ENCODE assay signal across 17 mouse cellular contexts in genomic region chr1:118542880-118543279, GRCm38 (mm10).
"Had no signal": no experiment of that assay in that cellular context is flagged by ENCODE, and none has a peak within 500 bp of the region (broad histone marks: within the 10 kb centered on the region; RNA-seq: fewer than 3 reads in every experiment).

No protein-coding gene starts in this region.

- H3K4me1 ChIP-seq: midbrain, embryonic 10.5 days; midbrain, embryonic 12.5 days; neural tube, embryonic 13.5 days; neural tube, embryonic 15.5 days; stomach, embryonic 15.5 days had no signal

- DNase-seq: lung, adult 18-20 months; lung, embryonic 14.5 days; lung, postnatal 10 days; lung, postnatal 4 days; midbrain, embryonic 14.5 days; thymus, adult 18-20 months; thymus, postnatal 14 days; thymus, postnatal 4 days had no signal

- H3K4me3 ChIP-seq: midbrain, embryonic 10.5 days; midbrain, embryonic 12.5 days; myocyte; neural tube, embryonic 13.5 days; neural tube, embryonic 15.5 days; stomach, embryonic 15.5 days had no signal

- H3K27ac ChIP-seq: liver, embryonic 14.5 days; midbrain, embryonic 10.5 days; midbrain, embryonic 12.5 days; neural tube, embryonic 13.5 days; neural tube, embryonic 15.5 days; stomach, embryonic 15.5 days; stomach, postnatal 0 days had no signal

- H3K27me3 ChIP-seq: midbrain, embryonic 12.5 days; neural tube, embryonic 13.5 days; neural tube, embryonic 15.5 days; stomach, embryonic 15.5 days had no signal

- H3K4me2 ChIP-seq: lung, embryonic 14.5 days; midbrain, embryonic 12.5 days; neural tube, embryonic 13.5 days; neural tube, embryonic 15.5 days; stomach, embryonic 15.5 days had no signal

- H3K9ac ChIP-seq: liver, embryonic 14.5 days; lung, embryonic 14.5 days; midbrain, embryonic 12.5 days; neural tube, embryonic 13.5 days; neural tube, embryonic 15.5 days; stomach, embryonic 15.5 days had no signal

- H3K9me3 ChIP-seq: midbrain, embryonic 10.5 days; midbrain, embryonic 12.5 days; neural tube, embryonic 13.5 days; neural tube, embryonic 15.5 days; stomach, embryonic 15.5 days had no signal

- ATAC-seq: midbrain, embryonic 16.5 days had no signal
